Mouse (Mus musculus) layer of hippocampus, adult 18-20 months (tissue): ENCODE measurements around the gene Gm28308. TPM values are rescaled to one million over a fixed set of nuclear protein-coding genes. Genes with fewer than 3 reads are reported as not detected.

Experiments used
- DNase-seq, 2 experiments: peaks; one replicate each; pipeline ENCODE4 v3.0.0; 2022; ENCODE audit warnings: low spot score in 2 of 2
- total RNA-seq, 2 experiments: library from RNA; stranded (reverse); gene quantifications; 2 replicates each; pipeline ENCODE4 v1.2.3; 2021

Gene Gm28308
- total RNA-seq, 2 experiments from 2014 or later: not detected

DNA sequence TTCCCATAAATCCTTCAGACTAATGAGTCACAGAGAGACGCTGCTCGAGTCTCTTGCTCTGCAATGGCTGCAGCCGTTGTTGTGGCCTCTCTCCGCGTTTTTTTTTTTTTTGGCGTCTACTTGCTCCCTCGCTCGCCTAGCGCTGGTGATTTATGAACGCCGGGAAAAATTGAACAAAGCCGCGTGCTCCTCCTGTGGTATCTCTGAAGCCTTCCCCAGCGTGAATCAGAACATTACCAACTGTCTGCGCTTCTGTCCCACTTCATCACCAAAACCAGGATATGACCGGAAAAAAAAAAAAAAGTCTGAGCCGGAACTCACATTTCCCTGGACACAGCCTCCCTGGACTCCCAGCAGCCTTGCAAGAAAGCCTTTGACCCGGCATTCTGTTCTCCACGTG is 27.9 kb downstream of the Gm28308 start:
- no peak for DNase-seq

DNA sequence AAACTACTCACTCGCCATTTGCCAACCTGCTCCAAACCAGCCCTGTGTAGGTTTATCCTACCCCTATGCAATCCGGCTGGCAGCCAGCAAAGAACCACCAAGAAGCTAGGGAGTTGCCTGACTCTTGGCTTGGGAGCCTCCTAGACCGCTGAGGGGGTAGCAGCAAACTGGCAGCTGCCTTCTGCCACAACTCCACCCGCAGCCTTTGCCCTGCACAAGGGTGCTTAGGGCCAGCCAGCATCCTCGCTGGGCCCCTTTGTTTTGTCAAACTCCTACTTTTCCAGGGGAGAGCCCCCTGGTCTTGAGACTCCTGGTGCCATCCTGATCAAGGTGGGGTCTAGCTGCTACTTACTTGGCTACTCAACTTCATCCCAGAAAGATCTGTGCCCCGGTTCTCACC is 28.5 kb downstream of the Gm28308 start:
- no peak for DNase-seq

DNA sequence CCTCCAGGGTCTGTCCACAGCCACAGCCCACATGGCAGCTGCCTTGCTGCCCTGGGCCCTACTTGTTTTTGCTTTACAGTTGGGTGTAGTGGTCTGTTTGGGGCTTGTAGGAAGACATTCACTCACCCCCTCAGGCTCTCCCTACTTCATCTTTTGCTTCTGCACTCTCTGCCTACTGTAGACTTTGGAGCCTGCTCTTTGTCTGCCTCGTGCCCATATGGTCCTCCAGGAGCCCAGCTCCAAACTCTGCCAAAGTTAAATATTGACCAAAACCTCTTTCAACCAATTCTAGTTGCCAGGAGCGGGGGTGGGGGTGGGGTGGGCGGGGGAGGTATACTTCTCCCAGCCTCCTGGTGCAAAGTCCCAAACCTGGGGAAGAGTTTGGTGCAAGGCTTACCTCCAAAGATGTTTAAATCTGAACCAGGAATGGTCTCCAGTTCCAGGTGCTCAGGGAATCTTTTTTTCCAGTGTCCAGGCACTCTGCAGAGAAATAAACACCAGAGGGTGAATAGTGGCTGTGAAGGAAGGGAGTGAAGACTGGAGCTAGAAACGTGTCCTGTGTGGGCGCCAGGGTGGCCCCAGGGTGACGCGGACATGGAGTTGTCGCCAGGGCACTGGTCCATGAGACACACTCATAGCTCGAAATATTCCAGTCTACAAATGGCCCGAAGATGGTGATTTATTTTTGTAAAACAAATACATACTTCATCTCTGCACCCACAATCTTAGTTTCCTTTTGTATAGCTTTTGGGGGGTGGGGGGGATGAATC is 29.6 kb downstream of the Gm28308 start:
- no peak for DNase-seq

DNA sequence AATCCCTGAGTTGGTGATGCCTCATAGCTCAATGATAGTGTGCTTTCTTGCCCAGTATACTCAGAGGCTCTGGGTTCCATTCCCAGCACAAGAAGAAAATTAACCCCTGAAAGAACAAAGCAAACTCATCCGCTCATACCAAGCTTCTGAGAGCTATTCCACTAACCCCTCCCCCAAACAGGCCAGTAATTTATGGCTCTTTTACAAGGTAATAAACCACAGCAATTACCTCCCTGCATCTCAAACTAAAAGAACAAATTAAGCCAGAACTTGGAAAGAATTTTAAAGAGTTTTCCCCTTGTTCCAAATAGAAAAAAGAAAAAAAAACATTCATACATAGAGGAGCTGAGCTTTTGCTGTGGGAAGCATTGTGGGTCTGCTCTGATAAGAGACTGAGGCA is 30.3 kb downstream of the Gm28308 start:
- DNase-seq: no peak

DNA sequence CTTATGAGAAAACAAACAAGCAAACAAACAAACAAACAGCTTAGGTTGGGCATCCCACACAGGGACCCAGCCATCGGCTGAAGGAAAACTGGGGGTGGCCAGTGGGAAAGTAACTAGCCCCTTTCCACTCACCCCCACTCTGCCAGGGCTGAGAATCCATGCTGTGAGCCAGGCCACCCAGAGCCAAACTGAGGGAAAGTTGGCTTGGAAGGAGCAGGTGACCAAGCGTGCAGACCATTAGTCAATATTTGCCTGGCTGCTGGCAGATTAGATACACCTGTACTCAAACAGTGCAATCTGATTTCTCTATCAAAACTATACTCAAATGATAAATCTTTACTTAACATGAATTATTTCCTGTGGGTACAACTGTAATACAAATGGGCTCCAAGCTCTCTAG is 31.1 kb downstream of the Gm28308 start:
- DNase-seq: no peak

DNA sequence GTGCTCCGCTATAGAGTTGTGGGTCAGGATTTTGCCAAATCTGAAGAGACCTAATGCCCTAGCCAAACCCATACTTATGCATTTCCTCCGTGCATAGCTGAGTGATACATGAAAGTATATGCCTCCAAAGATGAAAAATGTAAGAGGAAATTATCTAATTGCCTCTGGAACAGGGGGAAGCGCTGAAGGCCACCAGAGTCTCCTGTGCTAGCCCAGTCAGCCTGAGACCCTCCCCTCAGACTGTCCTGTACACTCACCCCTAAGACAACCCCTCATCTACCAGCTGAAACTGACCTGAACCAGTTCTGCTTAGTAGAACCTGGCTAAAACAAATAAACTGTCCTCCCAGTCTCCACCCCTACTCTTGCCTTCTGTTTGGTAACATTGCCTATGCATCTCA is 32.4 kb downstream of the Gm28308 start:
- no peak for DNase-seq

DNA sequence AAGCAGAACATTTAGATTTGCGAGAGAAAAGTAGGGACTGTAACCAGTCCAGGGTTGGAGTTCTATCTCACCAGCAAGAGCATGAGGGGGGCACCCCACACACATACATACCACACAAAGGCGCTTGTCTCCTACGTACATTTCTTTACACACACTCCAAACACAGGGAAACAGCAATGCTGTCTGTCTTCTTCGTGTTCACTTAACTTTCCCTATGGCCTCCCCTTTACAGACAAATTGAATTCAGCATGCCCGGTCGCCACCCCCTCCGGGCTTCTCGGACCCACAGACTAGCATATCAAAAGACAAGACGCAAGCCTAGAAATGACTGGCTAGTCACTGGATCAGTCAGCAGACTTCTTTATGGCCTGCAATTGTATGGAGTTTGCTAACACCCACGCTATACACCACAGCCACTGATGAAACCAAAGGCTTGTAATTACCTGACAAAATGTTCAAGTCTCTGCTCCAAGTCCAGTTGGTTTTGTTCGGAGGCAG is 32.9 kb downstream of the Gm28308 start:
- no peak for DNase-seq

DNA sequence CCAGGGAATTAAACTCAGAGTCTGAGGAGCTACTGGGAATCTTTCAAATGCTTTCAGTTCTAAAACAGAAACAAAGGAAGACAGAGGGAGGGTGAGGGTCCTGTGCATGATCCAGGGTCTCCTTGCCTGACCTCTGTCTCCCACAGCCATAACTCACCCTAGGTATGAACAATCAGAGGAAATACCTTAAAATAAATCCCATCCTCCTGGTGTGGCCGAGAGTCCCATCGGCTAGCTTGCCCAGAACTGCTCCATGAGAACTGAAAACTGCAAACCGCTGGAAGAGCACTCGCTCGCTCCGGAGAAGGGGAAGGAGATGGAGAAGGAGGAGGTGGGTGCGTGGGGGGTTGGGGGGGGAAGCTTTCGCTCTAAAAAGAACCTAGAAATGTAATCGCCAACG is 33.4 kb downstream of the Gm28308 start:
- DNase-seq: no peak

DNA sequence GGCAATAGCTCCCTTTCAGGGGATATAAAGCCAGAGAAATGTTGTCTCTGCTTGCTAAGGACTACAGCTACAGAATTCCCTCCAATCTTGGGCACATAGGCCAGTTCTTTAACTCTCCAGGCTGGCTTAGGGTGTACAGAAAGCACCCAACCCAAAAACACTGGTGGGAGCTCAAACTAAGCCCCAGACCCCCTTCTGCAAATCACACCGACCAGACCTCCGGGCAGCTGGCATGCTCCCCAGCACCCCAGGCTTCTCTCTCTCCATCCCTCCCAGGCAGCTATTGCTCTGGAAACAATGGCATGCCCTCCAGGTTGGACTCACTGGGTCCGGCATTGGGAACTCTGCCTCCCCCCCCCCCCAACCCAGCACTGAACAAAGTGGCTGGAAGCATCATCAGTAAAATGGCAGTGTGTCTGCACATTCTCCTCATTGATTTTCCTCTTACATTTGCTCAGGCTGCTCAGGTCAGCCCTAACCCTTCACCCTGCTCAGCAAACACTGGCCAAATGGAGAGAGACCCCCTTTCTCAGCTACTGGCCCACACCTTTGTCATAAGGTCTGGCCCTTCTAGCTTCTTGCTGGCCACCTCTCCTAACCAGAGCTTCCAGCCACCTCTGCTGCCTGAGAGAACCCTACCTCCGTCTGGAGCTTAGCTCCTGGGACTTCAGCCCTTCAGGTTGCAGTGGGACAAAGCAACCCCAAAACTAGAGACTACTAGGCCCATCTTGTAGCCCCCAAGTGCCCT is 34.0 kb downstream of the Gm28308 start:
- no peak for DNase-seq

DNA sequence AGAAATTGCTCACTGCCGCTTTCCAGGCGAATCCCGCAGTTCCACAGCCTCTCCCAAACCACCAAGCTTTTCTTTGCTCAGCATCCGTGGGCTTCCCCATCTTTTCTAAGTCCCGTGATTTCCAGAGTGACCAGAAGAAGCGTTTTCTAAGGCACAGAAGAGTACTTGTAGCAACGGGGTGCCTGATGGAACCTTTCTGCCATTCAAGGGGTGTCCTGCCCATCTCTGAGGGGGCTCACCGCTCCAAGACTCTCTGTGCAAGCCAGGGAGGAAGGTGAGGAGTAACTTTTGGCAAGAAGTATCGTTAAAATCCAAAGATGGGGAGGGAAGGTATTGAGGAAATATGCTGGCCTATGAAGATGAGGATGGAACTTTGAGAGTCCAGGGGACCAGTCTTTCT is 35.3 kb downstream of the Gm28308 start:
- DNase-seq: no peak

DNA sequence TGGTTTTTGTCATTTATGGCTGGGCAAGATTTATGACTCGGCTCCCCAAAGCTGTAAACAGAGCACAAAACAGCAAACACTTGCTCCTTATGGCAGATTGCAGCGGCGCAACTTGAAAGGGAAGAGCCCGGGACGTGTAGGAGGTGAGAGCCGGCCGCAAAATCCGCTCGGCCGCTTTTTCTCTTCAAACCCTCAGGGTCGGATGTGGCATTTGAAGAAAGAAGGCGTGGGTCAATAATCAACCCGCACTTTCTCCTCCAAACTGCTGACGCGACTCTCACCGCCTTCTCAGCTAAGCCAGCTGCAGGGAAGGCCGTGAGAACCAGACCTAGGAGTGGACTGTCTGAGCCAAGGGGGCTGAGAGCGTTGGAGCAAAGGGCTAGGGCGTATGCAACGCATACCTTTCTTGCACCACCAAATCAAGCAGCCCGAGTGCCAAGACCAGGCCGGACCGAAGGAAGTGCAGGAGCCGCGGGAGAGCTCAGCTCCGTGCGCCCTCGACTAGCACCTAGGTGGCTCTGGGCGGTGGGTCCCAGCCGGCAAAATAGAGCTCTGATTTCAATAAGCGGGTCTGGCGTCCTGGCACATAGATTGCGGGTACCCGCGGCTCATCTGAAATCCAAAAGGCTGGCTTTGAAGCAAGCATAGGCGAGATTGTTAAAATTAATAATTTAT is 35.9 kb downstream of the Gm28308 start, which contains the start of gene 5730596B20Rik:
5730596B20Rik (plus strand) TSS at position 438 of the 675 bp plus-strand sequence.
- no peak for DNase-seq

DNA sequence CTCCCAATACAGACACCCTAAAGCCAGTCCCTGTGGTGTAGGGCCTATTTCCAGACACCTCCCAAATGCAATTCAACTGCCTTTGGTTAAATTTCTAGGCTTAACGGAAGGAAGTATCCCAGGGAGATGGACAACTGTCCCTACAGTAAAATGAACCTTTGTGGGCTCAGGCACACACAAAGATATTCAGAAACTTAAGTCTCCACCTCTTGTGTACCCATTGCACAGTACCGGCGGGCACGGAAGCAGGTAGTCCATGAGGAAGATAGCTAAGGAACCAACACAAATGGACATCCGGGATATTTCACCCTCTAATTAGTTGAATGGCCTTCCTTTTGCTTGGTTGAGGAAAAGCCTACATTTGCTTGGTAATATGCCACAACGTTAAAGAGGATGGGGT is 36.7 kb downstream of the Gm28308 start:
- no peak for DNase-seq

DNA sequence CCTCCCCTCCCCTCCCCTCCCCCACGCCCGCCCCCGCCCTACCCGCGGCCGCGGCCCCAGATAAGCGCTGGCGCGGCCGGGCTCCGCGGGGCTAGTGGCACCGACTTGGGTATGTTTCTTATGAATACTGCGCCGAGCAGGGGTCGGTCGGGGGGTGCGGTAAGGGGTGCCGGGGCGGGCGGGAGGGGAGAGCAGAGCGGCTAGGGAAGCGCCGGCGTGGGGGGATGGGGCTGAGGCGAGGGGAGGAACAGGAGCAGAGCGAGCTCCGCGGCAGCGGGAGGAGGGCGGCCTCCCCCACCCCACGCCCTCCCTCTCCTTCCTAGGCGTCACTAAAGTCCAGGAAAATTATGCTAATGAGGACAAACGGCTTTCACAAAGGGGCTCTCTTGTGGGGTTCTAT is 37.3 kb downstream of the Gm28308 start:
- DNase-seq: no peak

DNA sequence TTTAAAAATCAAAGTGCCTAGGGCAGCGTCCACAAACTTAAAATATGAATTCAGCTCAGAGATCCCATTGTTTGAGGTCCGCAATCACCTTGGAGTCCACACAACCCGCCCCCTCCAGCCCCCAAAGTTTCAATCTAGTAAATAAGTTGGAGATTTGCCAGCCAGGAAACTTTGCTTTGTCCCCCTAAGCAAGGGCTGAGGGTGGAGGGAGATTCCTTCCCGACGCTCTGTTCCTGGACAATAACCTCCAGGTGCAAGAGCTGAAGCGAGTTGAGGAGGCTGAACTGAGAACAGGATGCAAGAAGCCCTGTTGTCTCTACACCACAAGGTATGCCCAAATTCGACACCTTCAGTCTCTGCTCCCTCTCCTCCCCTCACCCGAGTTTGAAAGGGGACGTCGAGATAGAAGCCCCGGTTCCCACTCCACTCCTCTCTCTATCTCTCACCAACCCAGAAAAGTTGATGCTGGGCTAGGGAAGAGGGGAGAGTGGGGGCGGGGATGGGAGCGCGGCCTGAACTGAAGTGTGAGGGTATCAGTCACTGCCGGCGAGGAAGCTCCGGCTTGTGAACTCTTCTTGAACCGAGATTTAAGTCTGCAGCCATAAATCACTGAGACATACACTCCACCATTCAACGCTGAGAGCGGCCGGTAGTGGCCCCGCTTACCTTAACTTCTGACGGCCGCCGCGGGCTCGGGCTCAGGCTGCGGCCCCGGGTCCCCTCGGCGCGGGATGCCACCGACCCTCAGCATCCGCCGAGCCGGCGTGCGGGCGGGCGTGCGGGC is 38.0 kb downstream of the Gm28308 start:
- no peak for DNase-seq

DNA sequence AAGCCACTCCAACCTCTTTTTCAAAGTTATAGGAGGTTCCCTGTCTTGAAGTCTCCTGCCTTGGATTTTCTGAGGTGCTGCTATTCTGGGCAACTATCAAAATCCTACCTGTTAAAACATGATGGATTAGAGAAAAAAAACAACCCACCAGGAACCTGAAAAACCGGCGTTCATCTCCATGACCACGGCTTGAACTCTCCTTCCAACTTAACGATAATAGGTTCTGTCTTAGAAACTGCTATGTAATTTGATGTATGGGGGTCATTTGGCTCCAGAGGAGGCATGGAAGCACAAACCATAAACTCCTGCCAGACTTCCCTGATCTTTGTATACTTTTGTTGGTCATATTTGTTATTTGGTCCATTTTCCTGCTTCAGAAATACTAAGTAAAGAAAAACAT is 39.5 kb downstream of the Gm28308 start:
- DNase-seq: no peak

DNA sequence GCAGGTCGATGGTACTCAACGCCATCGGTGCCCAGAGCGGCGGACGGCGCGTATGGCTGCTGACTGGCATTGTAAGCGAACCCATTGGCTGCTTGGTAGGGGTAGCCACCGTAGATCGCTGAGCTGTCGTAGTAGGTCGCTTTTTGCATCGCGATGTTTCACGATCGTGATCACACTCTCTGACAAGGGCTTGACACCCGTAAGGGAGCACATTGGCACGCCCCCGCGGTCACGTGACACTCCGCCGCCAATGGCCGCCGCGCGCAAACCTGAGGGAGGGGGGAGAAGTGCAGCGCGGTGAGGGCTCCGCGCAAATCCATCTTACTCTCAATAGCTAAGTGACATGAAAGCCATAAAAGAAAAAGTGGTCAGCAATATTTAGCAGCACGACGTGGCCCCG is 40.6 kb downstream of the Gm28308 start:
- DNase-seq: no peak

DNA sequence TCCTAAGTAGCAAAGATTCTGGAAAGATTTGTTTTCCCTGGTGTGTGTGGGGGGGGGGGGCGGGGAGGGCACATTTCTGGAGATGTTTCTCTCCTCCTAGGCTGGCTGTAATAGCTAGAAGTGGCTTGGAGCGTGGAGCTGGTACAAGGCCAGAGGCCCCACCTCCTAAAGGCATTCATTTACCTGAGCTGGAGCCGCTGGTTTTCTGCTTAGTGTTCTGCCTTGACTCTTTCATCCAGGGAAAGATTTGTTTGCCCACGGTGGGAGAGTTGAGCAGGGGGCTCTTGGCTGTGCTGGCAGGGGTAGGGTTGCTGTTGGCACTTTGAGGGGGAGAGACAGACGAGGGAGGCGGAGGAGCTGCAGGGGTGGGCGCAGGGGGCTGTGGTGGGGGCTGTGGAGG is 41.2 kb downstream of the Gm28308 start:
- no peak for DNase-seq

DNA sequence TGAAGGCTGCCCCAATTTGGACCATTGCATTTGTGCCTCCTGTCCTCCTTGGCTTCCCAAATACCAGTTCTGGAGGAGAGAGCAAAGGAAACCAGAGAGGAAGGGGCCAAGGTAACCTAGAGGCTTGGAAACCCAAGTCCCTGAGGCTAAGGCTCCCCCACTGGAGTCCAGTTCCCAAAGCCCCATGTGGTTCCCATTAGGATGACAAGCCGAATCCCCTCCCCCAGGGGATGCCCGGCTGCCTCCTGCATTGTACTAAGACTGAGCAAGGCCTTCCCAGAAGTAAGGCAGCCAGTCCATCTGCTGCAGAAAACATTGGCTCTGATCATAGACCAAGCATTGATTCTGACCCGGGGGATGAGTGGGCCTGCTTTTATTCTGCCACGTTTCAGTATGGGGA is 41.8 kb downstream of the Gm28308 start:
- no peak for DNase-seq

DNA sequence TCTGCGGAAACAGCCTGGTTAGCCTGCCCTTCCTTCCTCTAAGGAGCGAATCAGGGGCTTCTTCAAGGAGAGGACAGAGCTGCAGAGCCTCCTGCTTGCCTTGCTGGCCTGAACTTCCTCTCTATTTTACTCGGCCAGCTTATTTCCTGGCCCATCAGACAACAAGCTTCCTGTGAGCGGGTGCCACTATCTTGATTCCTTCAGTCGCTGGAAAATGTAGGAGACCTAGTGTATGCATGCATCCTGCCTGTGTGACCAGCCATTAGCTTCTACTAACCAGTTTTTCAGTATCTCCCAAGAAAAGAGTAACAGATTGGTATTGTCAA is 42.3 kb downstream of the Gm28308 start:
- DNase-seq: no peak

DNA sequence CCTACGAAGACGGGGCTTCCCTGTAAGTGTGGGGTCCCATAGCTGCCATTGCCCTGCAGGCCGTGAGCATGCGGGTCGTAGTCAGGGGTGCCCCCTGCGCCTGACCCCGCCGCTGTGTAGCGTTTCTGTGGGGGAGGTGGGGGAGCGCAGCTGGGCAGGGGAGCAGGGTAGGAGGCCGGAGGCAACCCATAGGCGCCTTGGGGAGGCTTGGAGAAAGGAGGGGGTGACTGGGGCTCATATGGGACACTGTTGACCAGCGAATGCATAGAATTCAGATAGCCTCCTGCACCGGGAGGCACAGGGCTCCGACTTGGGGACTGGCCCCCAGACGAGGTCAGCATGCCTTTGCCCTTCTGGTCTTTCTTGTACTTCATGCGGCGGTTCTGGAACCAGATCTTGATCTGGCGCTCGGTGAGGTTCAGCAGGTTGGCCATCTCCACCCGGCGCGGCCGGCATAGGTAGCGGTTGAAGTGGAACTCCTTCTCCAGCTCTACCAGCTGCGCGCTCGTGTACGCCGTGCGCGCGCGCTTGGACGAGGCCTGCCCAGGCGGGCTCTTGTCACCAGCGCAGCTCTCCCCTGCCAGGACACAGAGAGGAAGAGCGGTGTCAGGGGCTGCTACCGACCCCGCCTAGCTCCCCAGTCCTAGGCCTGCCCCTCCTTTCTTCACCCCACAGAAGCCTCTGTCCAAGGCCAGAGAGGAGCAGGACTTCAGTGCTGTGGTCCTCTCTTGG is 42.8 kb downstream of the Gm28308 start:
- no peak for DNase-seq
